24 mouse cellular contexts compared by ENCODE assay signal in genomic region chr6:145079087-145079759, GRCm38 (mm10). TPM values are rescaled to one million over a fixed set of nuclear protein-coding genes. Genes with fewer than 3 reads are reported as not detected.
DNase-seq lines count a peak whose midpoint lies in the region; ATAC-seq lines count a peak whose summit lies in the region.
"Had no signal": no experiment of that assay in that cellular context is flagged by ENCODE, and none has a peak within 500 bp of the region (broad histone marks: within the 10 kb centered on the region; RNA-seq: fewer than 3 reads in every experiment).

No protein-coding gene starts in this region.

- H3K4me1 ChIP-seq in heart, embryonic 10.5 days, result peaks cover 7% of the 10 kb centered on the region
- H3K4me1 ChIP-seq in midbrain, embryonic 11.5 days (ENCODE audit: control insufficient read depth, insufficient read depth, low read length), result peaks cover 9% of the 10 kb centered on the region; the same call in 1 of the 2 replicates
- 0 out of 2 replicates have a peak, but pooled peaks cover 5% of the 10 kb centered on the region for H3K4me1 ChIP-seq in midbrain, embryonic 14.5 days (ENCODE audit: control insufficient read depth, insufficient read depth, low read length)
- H3K4me1 ChIP-seq: embryonic facial prominence, embryonic 12.5 days had no signal

- peak; percentile 35 for DNase-seq in heart, embryonic 10.5 days (ENCODE audit: low spot score)
- no peak for DNase-seq in heart, adult 11 months
- peak; percentile 21 for DNase-seq in midbrain, embryonic 11.5 days (ENCODE audit: low spot score, missing footprints)
- no peak for DNase-seq in midbrain, embryonic 14.5 days
- DNase-seq in ZHBTc4 (ENCODE audit: low read depth, low spot score), result peak; percentile 71
- no peak for DNase-seq in layer of hippocampus, adult 9-11 months
- DNase-seq: adrenal gland, adult 2 months; adrenal gland, postnatal 14 days; cerebellum, adult 11 months; cerebellum, adult 2 months; cerebellum, adult 9-11 months; cerebellum, postnatal 25 days; forebrain, postnatal 0 days; gastrocnemius, adult 2 months; gastrocnemius, postnatal 14 days; heart, adult 18-20 months; heart, postnatal 14 days; heart, postnatal 4 days had no signal

- no peak overlapping the region for H3K27ac ChIP-seq in heart, embryonic 10.5 days
- H3K27ac ChIP-seq in midbrain, embryonic 11.5 days (ENCODE audit: low read depth, low read length), result no peak overlapping the region
- no peak overlapping the region for H3K27ac ChIP-seq in midbrain, embryonic 14.5 days (replicated peaks; ENCODE audit: low read depth, low read length)
- H3K27ac ChIP-seq: embryonic facial prominence, embryonic 12.5 days; embryonic facial prominence, embryonic 15.5 days; gastrocnemius, adult 2 months; heart, embryonic 13.5 days; hindbrain, embryonic 12.5 days; hindbrain, embryonic 15.5 days had no signal

- no peak overlapping the region for H3K4me2 ChIP-seq in midbrain, embryonic 11.5 days
- no peak overlapping the region for H3K4me2 ChIP-seq in midbrain, embryonic 14.5 days (ENCODE audit: low read length)
- H3K4me2 ChIP-seq: embryonic facial prominence, embryonic 12.5 days; embryonic facial prominence, embryonic 15.5 days; heart, embryonic 13.5 days; hindbrain, embryonic 12.5 days; hindbrain, embryonic 15.5 days had no signal

- 62% methylated on average over 9 of the region's 9 CpGs for WGBS in heart, embryonic 10.5 days
- WGBS in midbrain, embryonic 11.5 days, result 81% methylated on average over 8 of the region's 9 CpGs
- 78% methylated on average over 9 of the region's 9 CpGs for WGBS in midbrain, embryonic 14.5 days

- H3K36me3 ChIP-seq in heart, embryonic 10.5 days, result no peaks in the 10 kb centered on the region
- H3K36me3 ChIP-seq in midbrain, embryonic 11.5 days (ENCODE audit: control insufficient read depth, insufficient read depth, low read length), result no peaks in the 10 kb centered on the region
- no peaks in the 10 kb centered on the region for H3K36me3 ChIP-seq in midbrain, embryonic 14.5 days (ENCODE audit: control insufficient read depth, insufficient read depth, low read length)
- H3K36me3 ChIP-seq: embryonic facial prominence, embryonic 12.5 days; embryonic facial prominence, embryonic 15.5 days; heart, embryonic 13.5 days; hindbrain, embryonic 12.5 days; hindbrain, embryonic 15.5 days had no signal

- H3K4me3 ChIP-seq in heart, embryonic 10.5 days, result no peak overlapping the region
- H3K4me3 ChIP-seq in midbrain, embryonic 11.5 days (ENCODE audit: low read depth, low read length), result no peak overlapping the region
- H3K4me3 ChIP-seq in midbrain, embryonic 14.5 days (replicated peaks; ENCODE audit: low read depth, low read length), result no peak overlapping the region
- H3K4me3 ChIP-seq: embryonic facial prominence, embryonic 12.5 days; embryonic facial prominence, embryonic 15.5 days; gastrocnemius, adult 2 months; heart, embryonic 13.5 days; hindbrain, embryonic 12.5 days; hindbrain, embryonic 15.5 days had no signal

- H3K9ac ChIP-seq in midbrain, embryonic 11.5 days (ENCODE audit: low read length), result no peak overlapping the region
- H3K9ac ChIP-seq in midbrain, embryonic 14.5 days (replicated peaks; ENCODE audit: low read length), result no peak overlapping the region
- H3K9ac ChIP-seq: embryonic facial prominence, embryonic 12.5 days; embryonic facial prominence, embryonic 15.5 days; forebrain, postnatal 0 days; heart, embryonic 13.5 days; hindbrain, embryonic 12.5 days; hindbrain, embryonic 15.5 days had no signal

- H3K9me3 ChIP-seq in heart, embryonic 10.5 days, result no peaks in the 10 kb centered on the region
- H3K9me3 ChIP-seq in midbrain, embryonic 11.5 days (ENCODE audit: control insufficient read depth, low read length), result no peaks in the 10 kb centered on the region
- no peaks in the 10 kb centered on the region for H3K9me3 ChIP-seq in midbrain, embryonic 14.5 days (ENCODE audit: control insufficient read depth, low read length)
- H3K9me3 ChIP-seq: embryonic facial prominence, embryonic 12.5 days; embryonic facial prominence, embryonic 15.5 days; heart, embryonic 13.5 days; hindbrain, embryonic 12.5 days; hindbrain, embryonic 15.5 days had no signal

- no peak for ATAC-seq in midbrain, embryonic 11.5 days (ENCODE audit: low FRiP score)
- ATAC-seq in midbrain, embryonic 14.5 days (ENCODE audit: low FRiP score, low TSS enrichment), result no peak
- ATAC-seq: forebrain, embryonic 14.5 days; forebrain, postnatal 0 days had no signal

- H3K27me3 ChIP-seq in heart, embryonic 10.5 days (ENCODE audit: insufficient read depth, poor library complexity, severe bottlenecking), result peaks cover 23% of the 10 kb centered on the region; the same call in 1 of the 2 replicates
- no peaks in the 10 kb centered on the region for H3K27me3 ChIP-seq in midbrain, embryonic 11.5 days (ENCODE audit: control insufficient read depth, insufficient read depth, low read length)
- no peaks in the 10 kb centered on the region for H3K27me3 ChIP-seq in midbrain, embryonic 14.5 days (ENCODE audit: control insufficient read depth, insufficient read depth, low read length)
- H3K27me3 ChIP-seq: hindbrain, embryonic 12.5 days; hindbrain, embryonic 15.5 days had no signal

RNA-seq across cellular contexts. Expression of gene Bcat1, which starts 3.2 kb away (rescaled TPM):
- 33.2 and 49.6 TPM in 2 replicates for polyA plus RNA-seq in heart, embryonic 10.5 days (2016; fragmentation: Nextera tagmentation; extraction: Ambion mirVana)
- 140 and 150 TPM in 2 replicates for polyA plus RNA-seq in midbrain, embryonic 11.5 days (2014; fragmentation: Nextera tagmentation; extraction: Ambion mirVana)
- polyA plus RNA-seq in midbrain, embryonic 14.5 days (2014; fragmentation: Nextera tagmentation; extraction: Ambion mirVana), result 94.4 and 117 TPM in 2 replicates

RNA-seq across cellular contexts. Expression of gene Lrmp, which starts 36.2 kb away (rescaled TPM):
- polyA plus RNA-seq in heart, embryonic 10.5 days (2016; fragmentation: Nextera tagmentation; extraction: Ambion mirVana), result 2.3 and 4.8 TPM in 2 replicates
- 1.4 and 1.9 TPM in 2 replicates for polyA plus RNA-seq in midbrain, embryonic 11.5 days (2014; fragmentation: Nextera tagmentation; extraction: Ambion mirVana)
- polyA plus RNA-seq in midbrain, embryonic 14.5 days (2014; fragmentation: Nextera tagmentation; extraction: Ambion mirVana), result 1.2 TPM in 1 of 2 replicates, not detected in the other

Comparison
In these comparisons a context has a peak if more than half of its experiments do, and no peak if none do; other contexts are left out.
1. DNase-seq: peak in heart, embryonic 10.5 days (single experiment), midbrain, embryonic 11.5 days (single experiment) and ZHBTc4 (single experiment); none in heart, adult 11 months (single experiment), midbrain, embryonic 14.5 days (single experiment) and layer of hippocampus, adult 9-11 months (single experiment).